In the genomic region with DNA sequence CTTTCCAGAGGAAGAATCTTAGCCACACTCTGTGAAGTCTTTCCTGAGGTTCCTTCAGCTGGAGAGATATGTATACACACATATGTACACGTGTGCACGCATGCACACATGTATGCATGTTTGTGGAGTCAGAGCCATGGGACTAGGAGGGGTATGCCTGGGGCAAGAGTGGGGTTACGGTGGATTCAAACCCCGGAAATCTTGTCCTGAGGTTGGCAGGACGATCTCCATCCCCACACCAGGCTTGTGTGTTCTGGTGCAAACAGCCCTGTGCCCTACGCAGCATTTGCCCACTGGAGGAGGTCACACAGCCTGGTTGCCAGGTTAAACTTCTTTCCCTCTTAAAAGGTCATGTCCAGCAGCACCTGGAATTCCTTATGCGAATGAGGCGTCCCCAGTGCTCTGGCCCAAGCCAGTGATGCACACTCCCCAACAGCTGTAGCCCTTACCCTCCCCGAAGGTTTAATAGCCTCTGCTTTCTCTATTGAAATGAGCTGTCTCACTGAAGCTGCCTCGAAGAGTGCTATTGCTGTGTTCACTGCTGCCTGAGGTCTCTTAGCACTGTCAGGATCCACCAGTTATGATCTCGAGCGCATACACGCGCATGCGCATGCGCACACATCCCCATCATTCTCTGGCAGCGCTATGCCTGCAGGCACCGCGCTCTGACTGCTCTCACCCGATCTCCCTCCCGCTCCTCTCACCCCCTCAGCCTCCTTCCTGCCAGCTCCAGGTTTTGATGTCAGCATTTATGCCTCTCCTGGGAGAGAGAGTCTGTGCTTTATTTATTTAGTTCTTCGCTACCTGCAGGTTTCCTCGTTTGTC, we compare ENCODE assay signal across 9 mouse cellular contexts.
DNase-seq lines count a peak whose midpoint lies in the region; ATAC-seq and TF ChIP-seq lines count a peak whose summit lies in the region.
"Had no signal": no experiment of that assay in that cellular context is flagged by ENCODE, and none has a peak within 500 bp of the region (broad histone marks: within the 10 kb centered on the region; RNA-seq: fewer than 3 reads in every experiment).

No protein-coding gene starts in this region.

- no peak for ATAC-seq in lung, embryonic 14.5 days (ENCODE audit: insufficient read depth)
- peak; percentile 44; the same call in 1 of the 2 replicates for ATAC-seq in heart, postnatal 0 days (ENCODE audit: insufficient read depth, low read depth)
- ATAC-seq in erythroblast, adult 5-6 weeks (replicated peaks; ENCODE audit: low FRiP score, poor library complexity, severe bottlenecking): no peak

- no peak for TF ChIP-seq POLR2A in lung, adult 2 months (IDR thresholded peaks at IDR 0.05; ENCODE audit: borderline replicate concordance, extremely low read depth, low read depth, low read length)

- H3K4me2 ChIP-seq in lung, embryonic 14.5 days: no peak overlapping the region
- 0 out of 2 replicates have a peak overlapping the region, but pooled peaks have one; percentile 0 for H3K4me2 ChIP-seq in heart, postnatal 0 days (ENCODE audit: low read depth, low read length)

- H3K9ac ChIP-seq in lung, embryonic 14.5 days: no peak overlapping the region
- H3K9ac ChIP-seq in heart, postnatal 0 days (replicated peaks; ENCODE audit: low read depth, low read length): no peak overlapping the region
- H3K9ac ChIP-seq: liver, embryonic 14.5 days had no signal

- TF ChIP-seq CTCF in lung, embryonic 14.5 days (IDR thresholded peaks at IDR 0.05; ENCODE audit: low read depth): no peak
- TF ChIP-seq CTCF in lung, adult 2 months (IDR thresholded peaks at IDR 0.05; ENCODE audit: insufficient read depth, low read length): no peak
- no peak for TF ChIP-seq CTCF in heart, postnatal 0 days (IDR thresholded peaks at IDR 0.05; ENCODE audit: low read depth)
- TF ChIP-seq CTCF in layer of hippocampus, adult 2 months (conservative IDR thresholded peaks at IDR 0.05): peak; percentile 52

- H3K36me3 ChIP-seq in lung, embryonic 14.5 days (ENCODE audit: insufficient read depth): peaks cover 36% of the 10 kb centered on the region
- no peaks in the 10 kb centered on the region for H3K36me3 ChIP-seq in heart, postnatal 0 days (replicated peaks; ENCODE audit: control insufficient read depth, insufficient read depth, low read length)

- no peak overlapping the region for H3K27ac ChIP-seq in lung, embryonic 14.5 days (ENCODE audit: low read depth)
- no peak overlapping the region for H3K27ac ChIP-seq in heart, postnatal 0 days (ENCODE audit: low read depth)
- peak overlapping the region; percentile 86 for H3K27ac ChIP-seq in layer of hippocampus, adult 2 months
- H3K27ac ChIP-seq: liver, embryonic 14.5 days had no signal

- DNase-seq in lung, embryonic 14.5 days: peak; percentile 32
- DNase-seq in lung, adult 2 months: no peak
- peak; percentile 69 for DNase-seq in embryo, embryonic 11 days
- no peak for DNase-seq in heart, postnatal 0 days (ENCODE audit: low spot score)
- DNase-seq in layer of hippocampus, adult 2 months (ENCODE audit: low spot score in 2 of 2): peak; percentile 62 to 75
- peak; percentile 24 for DNase-seq in lung, postnatal 14 days
- DNase-seq in retina, postnatal 7 days (ENCODE audit: low read depth, low spot score): peak; percentile 45

- H3K4me1 ChIP-seq in lung, embryonic 14.5 days (ENCODE audit: insufficient read depth): no peaks in the 10 kb centered on the region
- H3K4me1 ChIP-seq in lung, adult 2 months (ENCODE audit: control insufficient read depth, insufficient read depth, low read length): no peaks in the 10 kb centered on the region
- no peaks in the 10 kb centered on the region for H3K4me1 ChIP-seq in heart, postnatal 0 days (ENCODE audit: control insufficient read depth, insufficient read depth)

- H3K9me3 ChIP-seq in lung, embryonic 14.5 days (ENCODE audit: low read depth, low read length): no peaks in the 10 kb centered on the region
- no peaks in the 10 kb centered on the region for H3K9me3 ChIP-seq in heart, postnatal 0 days (replicated peaks; ENCODE audit: control insufficient read depth, low read length)

- H3K4me3 ChIP-seq in lung, embryonic 14.5 days (ENCODE audit: low read depth, low read length): no peak overlapping the region
- no peak overlapping the region for H3K4me3 ChIP-seq in lung, adult 2 months (replicated peaks; ENCODE audit: extremely low read depth, low read depth, low read length)
- no peak overlapping the region for H3K4me3 ChIP-seq in heart, postnatal 0 days (ENCODE audit: low read depth, low read length)
- H3K4me3 ChIP-seq in layer of hippocampus, adult 2 months: peak overlapping the region; percentile 41

- WGBS in lung, embryonic 14.5 days: 67% methylated on average over 23 of the region's 23 CpGs
- WGBS in lung, adult 2 months: 69% methylated on average over 23 of the region's 23 CpGs
- WGBS in heart, postnatal 0 days: 66% methylated on average over 23 of the region's 23 CpGs

- H3K27me3 ChIP-seq in lung, embryonic 14.5 days (ENCODE audit: insufficient read depth, low read length): no peaks in the 10 kb centered on the region
- H3K27me3 ChIP-seq in heart, postnatal 0 days (ENCODE audit: control insufficient read depth, insufficient read depth, low read length): no peaks in the 10 kb centered on the region

- TF ChIP-seq EP300 in heart, postnatal 0 days (IDR thresholded peaks at IDR 0.05; ENCODE audit: low read depth): no peak

Comparison
In these comparisons a context has a peak if more than half of its experiments do, and no peak if none do; other contexts are left out.
1. DNase-seq: peak in lung, embryonic 14.5 days (single experiment), embryo, embryonic 11 days (single experiment), layer of hippocampus, adult 2 months (2 of 2), lung, postnatal 14 days (single experiment) and retina, postnatal 7 days (single experiment); none in lung, adult 2 months (single experiment) and heart, postnatal 0 days (single experiment).